Mouse (Mus musculus): ENCODE data around the gene Dapk2. TPM values are rescaled to one million over a fixed set of nuclear protein-coding genes. Genes with fewer than 3 reads are reported as not detected.

Gene Dapk2
- polyA plus RNA-seq, 1 experiment: 2.9 TPM

DNA sequence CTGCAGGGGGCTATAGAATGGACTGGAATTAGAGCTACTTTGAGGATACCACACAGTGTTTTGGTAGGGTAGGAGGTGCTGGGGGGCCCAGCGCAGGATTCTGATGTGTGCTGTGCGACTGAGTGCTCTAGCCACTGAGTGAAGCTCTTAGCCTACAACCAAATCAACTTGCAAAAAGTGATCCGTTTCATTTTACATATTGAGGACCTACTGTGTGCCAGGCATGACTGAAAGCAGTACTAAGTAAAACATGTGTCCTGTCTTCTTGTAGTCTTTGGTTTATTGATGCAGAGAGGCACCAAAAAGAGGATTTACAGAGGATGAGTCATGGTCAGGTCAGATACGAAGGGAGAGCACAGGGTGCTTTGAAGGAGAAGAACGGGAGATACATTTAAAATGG is 9.2 kb downstream of the Dapk2 start:
- Histone ChIP-seq H3K4me3 (ENCODE audit: insufficient read depth, low read depth, low read length) (no peak overlapping the region), H3K4me1 (ENCODE audit: control insufficient read depth, insufficient read depth, insufficient read length, low read length) (peaks cover 3% of the 10 kb centered on the region; the same call in 1 of the 2 replicates), H3K27ac (replicated peaks; ENCODE audit: low read depth, low read length) (no peak overlapping the region)

DNA sequence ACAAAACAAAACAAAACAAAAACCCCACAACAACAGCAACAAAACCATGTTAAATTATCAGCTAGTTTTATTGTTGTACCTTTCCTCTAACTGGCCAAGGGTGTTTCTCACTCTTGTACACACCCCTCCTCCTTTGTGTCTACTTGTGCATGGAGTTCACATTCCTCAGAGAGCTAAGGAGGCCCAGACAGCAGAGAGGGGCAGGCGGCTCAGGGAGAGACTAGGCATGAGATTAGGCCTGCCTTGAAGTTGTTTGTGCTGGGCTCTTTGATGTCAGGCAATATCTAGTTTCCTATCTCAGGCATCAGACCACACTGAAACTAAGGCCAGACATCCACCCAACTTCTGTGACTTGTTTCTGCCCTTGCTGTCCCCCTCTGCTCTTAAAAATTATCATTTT is 10.2 kb downstream of the Dapk2 start:
- Histone ChIP-seq H3K4me3 (ENCODE audit: insufficient read depth, low read depth, low read length) (no peak overlapping the region), H3K27ac (replicated peaks; ENCODE audit: low read depth, low read length) (no peak overlapping the region), H3K4me1 (ENCODE audit: control insufficient read depth, insufficient read depth, insufficient read length, low read length) (peaks cover 3% of the 10 kb centered on the region; the same call in 1 of the 2 replicates)

DNA sequence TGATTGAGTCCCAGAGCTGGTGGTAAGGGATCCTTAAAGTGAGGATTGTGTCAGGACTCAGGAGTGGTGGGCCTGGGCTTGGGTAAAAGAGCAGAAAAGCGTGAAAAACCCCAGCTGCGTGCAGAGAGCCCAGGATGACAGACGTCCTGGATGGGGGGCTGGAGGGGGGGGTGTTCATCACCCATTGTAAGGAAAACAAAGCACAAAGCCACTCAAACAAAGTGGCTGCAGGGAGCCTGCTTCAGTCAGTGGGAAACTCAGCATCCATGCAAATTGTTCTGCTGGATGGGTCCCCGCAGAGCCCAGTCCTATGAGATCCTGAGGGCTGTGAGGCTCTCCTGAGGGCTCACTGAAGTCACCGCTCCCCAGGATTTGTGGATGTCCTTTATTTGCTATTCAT is 12.5 kb downstream of the Dapk2 start:
- no peak overlapping the region for H3K4me3 ChIP-seq (ENCODE audit: insufficient read depth, low read depth, low read length)
- no peak overlapping the region for H3K27ac ChIP-seq (replicated peaks; ENCODE audit: low read depth, low read length)
- H3K4me1 ChIP-seq (ENCODE audit: control insufficient read depth, insufficient read depth, insufficient read length, low read length): peaks cover 3% of the 10 kb centered on the region; the same call in 1 of the 2 replicates

DNA sequence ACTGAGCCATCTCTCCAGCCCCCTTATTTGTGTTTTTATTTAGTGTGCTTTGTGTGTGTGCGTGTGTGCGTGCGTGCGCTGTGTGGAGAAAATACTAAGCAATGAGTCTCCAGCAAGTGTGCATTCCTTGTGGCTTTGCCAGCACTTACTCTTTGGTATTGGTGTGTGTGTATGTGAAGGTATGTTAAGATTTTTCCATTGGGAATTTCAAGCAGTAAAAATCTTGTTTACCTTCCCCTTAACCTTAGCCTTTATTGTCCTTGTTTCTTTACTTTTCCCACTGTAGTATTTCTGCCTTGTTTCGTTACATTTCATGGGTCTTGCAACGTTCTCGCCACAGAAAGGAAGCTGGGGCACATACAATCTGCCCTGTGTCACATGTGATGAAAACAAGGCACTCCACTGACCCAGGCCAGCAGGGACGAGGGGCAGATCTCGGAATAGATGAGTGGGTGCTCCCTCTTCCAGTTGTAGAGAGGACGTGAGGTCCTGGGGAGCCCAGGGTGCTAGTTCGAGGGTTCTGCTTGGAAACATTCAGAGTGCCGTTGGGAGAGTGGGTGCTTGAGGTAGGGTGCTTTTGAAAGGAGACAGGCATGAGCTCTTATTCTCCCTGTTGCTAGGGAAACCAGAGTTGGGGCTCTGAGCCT is 13.4 kb downstream of the Dapk2 start:
- Histone ChIP-seq H3K4me1 (ENCODE audit: control insufficient read depth, insufficient read depth, insufficient read length, low read length) (no peaks in the 10 kb centered on the region), H3K27ac (replicated peaks; ENCODE audit: low read depth, low read length) (no peak overlapping the region), H3K4me3 (ENCODE audit: insufficient read depth, low read depth, low read length) (no peak overlapping the region)

DNA sequence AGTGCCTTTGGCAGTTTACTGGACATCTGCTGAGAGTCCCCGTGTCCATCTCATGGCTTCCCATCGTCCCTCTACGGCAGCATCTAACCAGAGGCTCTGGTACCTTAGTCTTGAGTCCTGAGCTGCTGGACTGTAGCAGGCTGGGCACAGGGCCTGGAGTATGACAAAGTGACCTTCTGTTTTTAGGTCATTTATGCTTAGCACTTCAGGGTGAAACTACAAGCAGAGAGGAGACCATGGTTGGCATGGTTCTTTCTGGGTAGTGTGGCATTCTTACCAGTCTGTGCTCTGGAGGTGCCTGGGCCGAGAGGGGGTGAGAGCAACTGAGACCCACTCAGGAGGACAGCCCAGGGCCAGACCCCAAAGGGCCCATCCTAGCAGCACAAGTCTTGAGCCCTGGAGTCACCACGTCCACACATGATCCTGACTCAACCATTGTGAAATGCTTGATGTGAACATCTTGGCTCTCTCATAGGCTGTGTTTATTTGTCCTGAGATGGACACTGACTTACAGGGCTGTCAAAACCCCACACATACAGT is 15.4 kb downstream of the Dapk2 start:
- no peak overlapping the region for H3K27ac ChIP-seq (replicated peaks; ENCODE audit: low read depth, low read length)
- no peaks in the 10 kb centered on the region for H3K4me1 ChIP-seq (ENCODE audit: control insufficient read depth, insufficient read depth, insufficient read length, low read length)
- no peak overlapping the region for H3K4me3 ChIP-seq (ENCODE audit: insufficient read depth, low read depth, low read length)

DNA sequence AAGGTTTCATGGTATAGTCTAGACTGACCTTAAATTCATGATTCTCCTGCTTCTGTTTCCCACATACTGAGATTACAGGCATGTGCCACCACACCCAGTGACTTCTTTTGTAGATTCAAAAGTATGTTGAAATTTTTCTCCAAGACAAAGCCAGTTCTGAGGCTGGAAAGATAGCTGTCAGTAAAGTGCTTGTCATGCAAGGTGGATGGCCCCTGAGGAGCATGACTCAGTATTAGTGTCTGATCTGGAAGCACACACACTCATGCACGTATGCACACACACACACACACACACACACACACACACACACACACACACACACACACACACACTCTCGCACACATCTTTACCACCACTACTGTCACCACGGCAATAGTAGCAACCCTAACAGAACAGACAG is 17.0 kb downstream of the Dapk2 start:
- no peaks in the 10 kb centered on the region for H3K4me1 ChIP-seq (ENCODE audit: control insufficient read depth, insufficient read depth, insufficient read length, low read length)
- no peak overlapping the region for H3K27ac ChIP-seq (replicated peaks; ENCODE audit: low read depth, low read length)
- no peak overlapping the region for H3K4me3 ChIP-seq (ENCODE audit: insufficient read depth, low read depth, low read length)

DNA sequence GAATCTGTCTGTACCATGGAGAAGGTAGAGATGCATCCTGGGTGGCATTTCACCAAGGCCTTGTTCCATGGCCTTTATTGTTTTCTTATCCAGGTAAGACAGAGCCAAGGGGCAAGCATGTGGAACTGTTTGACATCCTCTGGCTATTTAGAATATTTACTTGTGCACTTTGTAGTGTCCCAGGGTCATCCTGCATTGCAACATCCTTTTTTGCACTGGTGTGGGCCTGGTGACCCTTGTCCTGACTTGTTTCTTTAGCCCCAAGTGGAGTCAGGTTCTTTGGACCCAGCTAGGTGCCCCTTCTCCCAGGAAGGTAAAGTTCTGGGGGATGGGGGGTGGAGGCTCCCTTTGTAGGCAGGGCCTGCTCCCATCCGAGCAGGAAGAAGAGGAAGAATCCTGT is 20.0 kb downstream of the Dapk2 start:
- peaks cover 4% of the 10 kb centered on the region; the same call in 1 of the 2 replicates for H3K4me1 ChIP-seq (ENCODE audit: control insufficient read depth, insufficient read depth, insufficient read length, low read length)
- H3K27ac ChIP-seq (replicated peaks; ENCODE audit: low read depth, low read length): no peak overlapping the region
- H3K4me3 ChIP-seq (ENCODE audit: insufficient read depth, low read depth, low read length): no peak overlapping the region

DNA sequence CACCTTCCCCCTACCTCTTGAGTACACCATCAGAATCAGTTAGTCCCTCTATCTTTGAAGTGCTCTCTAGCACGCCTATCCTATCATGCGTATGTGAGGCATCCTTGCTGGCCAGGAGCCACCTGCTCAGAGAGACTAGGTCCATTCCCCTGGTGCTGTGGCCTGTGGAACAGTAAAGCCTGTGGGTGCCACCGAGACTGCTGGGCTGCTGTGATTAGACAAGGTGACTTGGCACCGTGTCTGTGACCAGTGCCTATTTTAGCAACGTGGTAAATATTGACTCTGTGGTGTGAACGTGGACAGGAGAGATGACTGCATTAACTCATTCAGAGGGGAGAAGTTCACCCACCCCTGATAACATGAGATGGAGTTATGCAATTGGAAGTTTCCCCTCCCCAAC is 21.8 kb downstream of the Dapk2 start:
- H3K27ac ChIP-seq (replicated peaks; ENCODE audit: low read depth, low read length): no peak overlapping the region
- H3K4me3 ChIP-seq (ENCODE audit: insufficient read depth, low read depth, low read length): no peak overlapping the region
- H3K4me1 ChIP-seq (ENCODE audit: control insufficient read depth, insufficient read depth, insufficient read length, low read length): peaks cover 11% of the 10 kb centered on the region

DNA sequence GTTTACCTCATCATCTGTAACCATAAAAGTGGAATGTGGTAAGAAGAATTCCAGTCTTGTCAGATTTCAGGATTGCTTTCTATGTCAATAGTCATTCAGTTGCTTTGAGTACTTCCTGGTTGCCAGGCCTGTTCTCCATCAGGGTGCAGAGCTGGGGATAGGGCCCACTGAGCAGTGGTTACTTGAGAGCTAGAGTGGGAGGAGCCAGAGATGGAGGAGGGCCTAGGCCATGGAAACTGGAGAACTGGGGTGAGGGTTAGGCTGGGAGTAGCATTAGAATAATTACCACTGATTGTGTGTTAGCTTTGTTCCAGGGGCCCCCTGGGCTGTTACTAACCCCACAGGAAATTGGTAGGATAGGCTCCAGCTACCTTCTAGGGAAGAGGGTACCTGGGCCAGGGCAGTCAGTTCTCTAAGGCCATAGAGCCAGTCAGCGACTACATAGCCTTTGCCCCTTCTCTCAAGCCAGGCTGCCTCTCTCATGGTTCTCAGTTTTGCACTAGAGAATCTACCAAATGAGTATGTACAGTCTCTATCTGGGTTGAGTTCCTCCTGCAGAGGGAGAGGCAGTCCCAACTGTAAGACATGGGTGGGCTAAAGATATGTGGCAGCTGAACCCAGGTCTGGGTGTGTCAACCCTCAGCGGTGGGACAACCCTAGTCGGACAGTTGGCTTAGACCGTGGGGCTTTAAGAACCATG is 23.3 kb downstream of the Dapk2 start:
- Histone ChIP-seq H3K27ac (replicated peaks; ENCODE audit: low read depth, low read length) (no peak overlapping the region), H3K4me1 (ENCODE audit: control insufficient read depth, insufficient read depth, insufficient read length, low read length) (peaks cover 11% of the 10 kb centered on the region)

DNA sequence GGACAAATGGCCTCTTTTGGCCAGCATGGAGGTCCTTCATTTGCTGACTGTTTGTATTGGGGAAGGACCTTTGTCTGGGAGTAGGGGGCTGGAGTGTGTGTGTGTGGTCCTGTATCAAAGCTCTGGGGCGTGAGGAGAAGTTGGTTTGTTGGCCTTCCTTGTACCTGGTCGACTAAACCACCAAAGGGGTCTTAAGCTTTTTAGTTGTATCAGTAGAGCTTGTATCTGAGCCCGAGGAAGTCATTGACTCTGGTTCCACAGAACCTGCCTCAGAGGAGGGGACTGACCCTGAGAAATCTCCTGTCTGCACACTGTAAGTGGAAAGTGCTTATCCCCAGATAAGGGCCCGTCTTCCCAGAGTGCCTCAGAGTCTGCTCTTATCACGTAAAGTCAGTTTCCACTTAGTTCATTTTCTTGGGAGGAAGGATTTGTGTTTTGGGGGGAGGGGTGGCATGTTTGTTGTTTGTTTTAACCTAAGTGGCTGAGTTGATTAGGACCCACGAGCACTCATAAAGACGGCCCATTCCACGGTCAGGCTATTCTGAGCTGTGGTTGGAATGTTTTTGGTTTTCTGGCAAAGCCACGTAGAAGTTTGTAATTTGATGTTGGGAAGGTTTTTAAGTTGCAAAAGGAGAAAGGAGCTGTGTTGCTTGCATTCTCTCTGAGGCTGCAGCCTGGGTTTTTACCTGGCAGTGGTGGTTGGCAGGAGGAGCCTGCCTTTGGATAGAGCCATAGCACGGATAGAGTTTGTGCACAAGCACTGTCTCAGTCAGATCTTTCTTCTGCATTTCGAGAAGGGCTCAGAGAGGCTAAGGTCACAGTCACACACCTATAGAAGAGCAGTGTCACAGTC is 24.0 kb downstream of the Dapk2 start:
- peaks cover 11% of the 10 kb centered on the region for H3K4me1 ChIP-seq (ENCODE audit: control insufficient read depth, insufficient read depth, insufficient read length, low read length)
- no peak overlapping the region for H3K27ac ChIP-seq (replicated peaks; ENCODE audit: low read depth, low read length)
- no peak overlapping the region for H3K4me3 ChIP-seq (ENCODE audit: insufficient read depth, low read depth, low read length)

More for the DNA sequence above, 23.3 kb downstream of the Dapk2 start:
- H3K4me3 ChIP-seq (ENCODE audit: insufficient read depth, low read depth, low read length): no peak overlapping the region

DNA sequence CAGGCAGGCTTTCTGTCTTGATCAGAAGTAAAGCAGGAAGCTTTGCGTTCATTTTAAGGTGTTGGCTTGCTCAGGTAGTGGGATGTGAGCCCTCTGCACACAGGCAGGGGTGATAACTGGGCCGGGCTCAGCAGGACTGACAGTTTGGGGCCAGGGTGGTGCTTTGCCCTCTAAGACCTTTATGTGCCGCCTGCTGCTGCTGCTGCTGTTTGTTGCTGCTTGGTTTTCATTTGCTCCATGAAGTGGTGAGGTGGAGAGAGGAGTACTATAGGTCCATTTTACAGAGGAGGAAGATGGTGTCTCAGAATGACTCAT is 24.6 kb downstream of the Dapk2 start:
- Histone ChIP-seq H3K4me3 (ENCODE audit: insufficient read depth, low read depth, low read length) (no peak overlapping the region), H3K27ac (replicated peaks; ENCODE audit: low read depth, low read length) (no peak overlapping the region)

DNA sequence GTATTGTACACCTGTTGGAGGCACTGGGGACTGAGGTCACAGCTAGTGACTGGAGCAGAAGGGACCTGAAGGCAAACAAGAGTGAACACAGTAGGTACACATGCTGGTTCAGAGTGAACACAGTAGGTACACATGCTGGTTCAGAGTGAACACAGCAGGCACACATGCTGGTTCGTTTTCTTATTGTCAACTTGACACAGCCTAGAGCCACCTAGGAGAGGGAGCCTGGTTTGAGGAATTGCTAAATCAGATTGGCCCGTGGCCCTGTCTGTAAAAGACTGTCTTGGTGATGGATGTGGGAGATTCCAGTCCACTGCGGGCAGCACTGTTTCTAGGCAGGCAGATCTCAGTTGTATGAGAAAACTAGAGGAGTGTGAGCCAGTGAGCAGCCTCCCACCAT is 25.0 kb downstream of the Dapk2 start:
- H3K4me1 ChIP-seq (ENCODE audit: control insufficient read depth, insufficient read depth, insufficient read length, low read length): peaks cover 11% of the 10 kb centered on the region
- no peak overlapping the region for H3K27ac ChIP-seq (replicated peaks; ENCODE audit: low read depth, low read length)
- no peak overlapping the region for H3K4me3 ChIP-seq (ENCODE audit: insufficient read depth, low read depth, low read length)

More for the DNA sequence above, 24.6 kb downstream of the Dapk2 start:
- peaks cover 11% of the 10 kb centered on the region for H3K4me1 ChIP-seq (ENCODE audit: control insufficient read depth, insufficient read depth, insufficient read length, low read length)

DNA sequence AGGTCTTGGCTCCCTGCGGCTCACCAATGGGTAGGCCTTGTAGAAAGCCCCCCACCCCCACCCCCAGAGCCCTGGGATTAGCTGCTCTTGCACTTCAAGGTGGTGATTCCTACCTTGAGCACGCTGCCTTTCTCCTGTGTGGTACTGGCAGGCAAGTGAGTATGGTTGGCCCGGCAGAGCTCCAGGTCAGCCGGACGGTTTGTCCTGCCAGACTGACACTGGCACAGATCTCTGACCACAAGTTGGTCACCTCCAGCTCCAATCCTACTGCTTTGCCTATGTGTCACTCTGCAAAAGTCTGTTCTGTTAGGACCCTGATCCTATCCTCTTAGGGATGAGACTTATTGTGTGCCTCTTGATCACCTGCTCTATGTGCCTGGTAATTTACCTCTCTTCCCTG is 26.5 kb downstream of the Dapk2 start:
- H3K4me3 ChIP-seq (ENCODE audit: insufficient read depth, low read depth, low read length): no peak overlapping the region
- H3K27ac ChIP-seq (replicated peaks; ENCODE audit: low read depth, low read length): no peak overlapping the region
- peaks cover 11% of the 10 kb centered on the region for H3K4me1 ChIP-seq (ENCODE audit: control insufficient read depth, insufficient read depth, insufficient read length, low read length)

DNA sequence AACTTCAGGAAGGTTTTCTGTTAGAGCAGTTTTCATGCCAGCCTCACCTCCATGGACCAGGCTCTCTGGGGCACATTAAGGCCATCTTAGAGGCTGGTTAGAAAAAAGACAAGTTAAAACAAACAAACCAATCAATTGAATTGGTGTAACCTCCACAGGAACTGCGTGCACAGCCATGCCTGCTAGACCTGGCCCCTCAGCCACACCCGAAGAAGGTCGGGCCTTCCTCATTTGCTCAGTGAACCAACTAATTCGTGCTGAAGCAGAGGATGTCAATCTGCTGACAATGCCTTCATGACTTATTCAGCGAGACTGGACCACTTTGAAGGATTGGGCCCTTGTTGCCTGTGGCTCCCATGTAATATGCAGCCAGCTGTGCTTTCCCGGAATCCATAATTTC is 28.4 kb downstream of the Dapk2 start:
- Histone ChIP-seq H3K4me3 (ENCODE audit: insufficient read depth, low read depth, low read length) (no peak overlapping the region), H3K27ac (replicated peaks; ENCODE audit: low read depth, low read length) (no peak overlapping the region), H3K4me1 (ENCODE audit: control insufficient read depth, insufficient read depth, insufficient read length, low read length) (peaks cover 6% of the 10 kb centered on the region)

DNA sequence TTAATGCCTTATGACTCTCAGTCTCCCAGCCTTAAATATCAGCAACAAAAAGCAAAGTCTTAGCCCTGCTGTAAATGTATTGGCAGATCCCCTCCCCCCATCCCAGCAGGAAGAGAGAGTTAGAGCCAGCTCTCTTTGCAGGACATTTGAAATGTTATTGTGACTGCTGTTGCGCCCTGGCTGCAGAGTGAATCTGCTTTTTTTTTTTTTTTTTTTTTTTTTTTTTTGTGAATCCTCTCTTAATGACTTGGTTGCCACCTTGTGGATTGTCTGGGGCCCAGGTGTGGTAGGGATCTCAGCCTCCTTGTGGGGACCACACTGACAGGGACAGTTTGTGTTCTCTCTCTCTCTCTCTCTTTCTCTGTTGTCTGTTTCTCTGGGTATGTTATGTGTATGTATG is 31.0 kb downstream of the Dapk2 start:
- Histone ChIP-seq H3K4me3 (ENCODE audit: insufficient read depth, low read depth, low read length) (no peak overlapping the region), H3K27ac (replicated peaks; ENCODE audit: low read depth, low read length) (no peak overlapping the region), H3K4me1 (ENCODE audit: control insufficient read depth, insufficient read depth, insufficient read length, low read length) (peaks cover 6% of the 10 kb centered on the region)

Measured in brown adipose tissue, adult 24 weeks (tissue).